Mouse (Mus musculus): ENCODE data around the gene Cd4. TPM values are rescaled to one million over a fixed set of nuclear protein-coding genes. Genes with fewer than 3 reads are reported as not detected.

Cd4 gene
- total and polyA plus RNA-seq, 2 experiments: 0.46 to 0.83 TPM

DNA sequence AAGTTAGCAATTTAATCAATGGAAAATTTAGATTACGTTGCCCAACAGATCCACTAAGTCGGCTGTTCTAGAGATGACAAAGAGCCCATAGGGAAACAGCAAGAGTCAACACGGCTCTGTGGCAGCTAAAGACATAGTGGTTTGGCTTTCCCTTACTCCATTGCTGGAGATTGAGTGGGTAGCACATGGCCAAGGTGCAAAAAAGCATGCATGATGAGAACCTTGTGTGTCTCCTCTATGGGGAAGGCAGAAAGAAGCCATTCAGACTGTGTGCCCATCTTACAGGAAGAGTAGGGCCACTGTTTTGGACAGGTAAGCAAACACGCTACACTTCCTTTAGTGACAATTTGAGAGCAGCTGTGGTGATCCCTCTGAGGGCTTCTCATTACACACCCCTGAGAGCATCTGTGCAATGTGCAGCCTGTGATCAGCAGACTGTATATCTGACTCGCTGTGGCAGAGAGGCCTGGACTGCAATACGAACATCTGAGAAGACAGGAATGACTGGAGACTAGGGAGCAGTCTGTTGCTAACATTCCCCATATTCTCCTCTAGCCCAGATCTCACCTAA lies 619 bp upstream of the Cd4 start:
- H3K27me3 ChIP-seq (ENCODE audit: control insufficient read depth, insufficient read depth, low read length): no peaks in the 10 kb centered on the region
- WGBS: 91% methylated on average over 6 of the region's 6 CpGs
- TF ChIP-seq CTCF (IDR thresholded peaks at IDR 0.05; ENCODE audit: low read depth, low read length) (no peak), POLR2A (IDR thresholded peaks at IDR 0.05; ENCODE audit: extremely low read depth, insufficient read depth, low read length) (no peak)
- no peaks in the 10 kb centered on the region for H3K36me3 ChIP-seq (ENCODE audit: control insufficient read depth, insufficient read depth, low read length)
- no peak for DNase-seq (ENCODE audit: extremely low read depth, low read depth, low spot score)
- H3K4me3 ChIP-seq (ENCODE audit: insufficient read depth, low read depth, low read length): no peak overlapping the region
- no peaks in the 10 kb centered on the region for H3K79me2 ChIP-seq (ENCODE audit: control insufficient read depth, insufficient read depth, low read length)
- H3K4me1 ChIP-seq (ENCODE audit: control insufficient read depth, insufficient read depth, low read length): peaks cover 3% of the 10 kb centered on the region
- H3K9ac ChIP-seq (ENCODE audit: low read depth, low read length): no peak overlapping the region
- H3K27ac ChIP-seq (replicated peaks; ENCODE audit: insufficient read depth, low read depth, low read length): no peak overlapping the region

DNA sequence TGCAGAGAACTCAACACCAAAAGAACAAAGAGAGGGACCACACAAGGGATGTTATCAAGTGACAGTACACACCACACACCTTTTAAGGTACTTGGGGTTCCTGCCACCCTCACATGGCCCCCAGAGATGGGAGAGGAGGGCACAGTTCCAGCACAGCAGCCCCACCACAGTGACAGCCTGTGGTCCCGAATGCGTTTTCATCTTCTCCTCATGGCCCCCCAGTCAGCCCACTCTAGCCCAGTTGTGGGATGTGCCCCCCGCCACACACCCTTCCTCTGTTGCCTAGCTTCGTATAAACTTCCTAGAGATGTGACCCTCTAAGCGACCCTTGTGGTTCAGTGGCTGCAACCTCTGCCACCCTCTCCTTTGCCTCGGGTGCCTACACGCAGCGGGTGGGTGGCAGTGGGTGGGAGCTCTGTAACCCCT lies 2.1 kb downstream of the Cd4 start:
- Histone ChIP-seq H3K4me3 (ENCODE audit: insufficient read depth, low read depth, low read length) (no peak overlapping the region), H3K36me3 (ENCODE audit: control insufficient read depth, insufficient read depth, low read length) (no peaks in the 10 kb centered on the region), H3K27me3 (ENCODE audit: control insufficient read depth, insufficient read depth, low read length) (no peaks in the 10 kb centered on the region), H3K9ac (ENCODE audit: low read depth, low read length) (no peak overlapping the region), H3K79me2 (ENCODE audit: control insufficient read depth, insufficient read depth, low read length) (no peaks in the 10 kb centered on the region), H3K4me1 (ENCODE audit: control insufficient read depth, insufficient read depth, low read length) (peaks cover 9% of the 10 kb centered on the region), H3K27ac (replicated peaks; ENCODE audit: insufficient read depth, low read depth, low read length) (no peak overlapping the region)
- WGBS: 93% methylated on average over 8 of the region's 8 CpGs
- no peak for DNase-seq (ENCODE audit: extremely low read depth, low read depth, low spot score)
- no peak for TF ChIP-seq POLR2A (IDR thresholded peaks at IDR 0.05; ENCODE audit: extremely low read depth, insufficient read depth, low read length)

DNA sequence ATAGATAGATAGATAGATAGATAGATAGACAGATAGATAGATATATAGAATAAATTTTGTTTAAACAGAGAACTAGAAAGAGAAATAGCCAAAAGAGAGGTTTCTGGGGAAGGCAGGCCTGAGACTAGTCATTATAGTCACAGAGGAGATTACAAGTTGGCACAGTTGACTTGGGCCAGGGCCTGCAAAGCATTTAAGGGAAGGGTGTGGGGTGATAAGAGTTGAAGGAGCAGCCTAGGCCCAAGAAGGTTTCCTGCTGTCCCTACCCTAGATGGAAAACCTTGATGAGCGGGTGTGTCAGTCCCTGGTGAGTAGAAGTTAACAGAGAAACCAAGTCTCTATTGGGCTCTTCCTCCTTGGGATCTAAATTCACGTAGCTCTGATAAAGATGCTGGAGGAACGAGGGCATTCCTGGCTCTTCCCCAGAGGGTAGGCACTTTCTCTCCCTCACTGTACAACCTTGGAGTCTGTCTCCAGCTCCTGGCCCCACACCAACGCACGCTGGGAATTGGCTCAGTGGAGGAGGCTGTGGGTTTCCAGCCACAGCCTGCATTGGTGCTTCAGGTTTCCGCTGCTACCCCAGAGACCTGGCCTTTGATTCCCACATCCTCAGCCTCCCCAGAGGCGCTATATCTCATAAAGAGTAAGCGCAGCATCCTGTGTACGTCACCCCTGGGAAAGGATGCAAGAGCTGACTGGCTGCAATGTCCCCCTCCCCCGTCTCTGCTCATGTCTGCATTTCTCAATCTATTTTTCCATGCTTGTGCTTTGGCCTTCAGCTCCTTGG lies 3.1 kb downstream of the Cd4 start:
- WGBS: 78% methylated on average over 10 of the region's 10 CpGs
- Histone ChIP-seq H3K4me1 (ENCODE audit: control insufficient read depth, insufficient read depth, low read length) (peaks cover 10% of the 10 kb centered on the region), H3K27ac (replicated peaks; ENCODE audit: insufficient read depth, low read depth, low read length) (no peak overlapping the region), H3K27me3 (ENCODE audit: control insufficient read depth, insufficient read depth, low read length) (no peaks in the 10 kb centered on the region), H3K9ac (ENCODE audit: low read depth, low read length) (no peak overlapping the region), H3K79me2 (ENCODE audit: control insufficient read depth, insufficient read depth, low read length) (no peaks in the 10 kb centered on the region), H3K4me3 (ENCODE audit: insufficient read depth, low read depth, low read length) (no peak overlapping the region), H3K36me3 (ENCODE audit: control insufficient read depth, insufficient read depth, low read length) (no peaks in the 10 kb centered on the region)
- DNase-seq (ENCODE audit: extremely low read depth, low read depth, low spot score): no peak
- TF ChIP-seq POLR2A (IDR thresholded peaks at IDR 0.05; ENCODE audit: extremely low read depth, insufficient read depth, low read length): no peak
- TF ChIP-seq CTCF (IDR thresholded peaks at IDR 0.05; ENCODE audit: low read depth, low read length): no peak

DNA sequence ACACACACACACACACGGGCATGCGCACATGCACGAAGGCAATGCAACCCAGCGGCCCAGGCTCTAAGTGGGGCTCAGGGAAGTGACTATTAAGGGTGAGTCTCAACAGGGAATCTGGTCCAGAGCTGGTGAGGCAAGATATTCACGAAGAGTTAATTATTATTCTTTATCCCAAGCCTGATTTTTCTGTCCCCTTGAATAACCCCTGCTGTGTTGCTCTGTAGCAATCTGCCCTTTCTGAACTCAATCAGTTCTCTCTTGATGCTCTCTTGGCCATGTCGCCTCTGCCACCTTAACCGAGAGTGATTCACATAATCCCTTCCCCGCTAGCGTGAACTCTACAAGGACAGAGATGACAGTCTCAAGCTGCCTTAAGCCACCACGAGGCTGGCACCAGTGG lies 4.7 kb downstream of the Cd4 start:
- Histone ChIP-seq H3K27me3 (ENCODE audit: control insufficient read depth, insufficient read depth, low read length) (no peaks in the 10 kb centered on the region), H3K79me2 (ENCODE audit: control insufficient read depth, insufficient read depth, low read length) (no peaks in the 10 kb centered on the region), H3K27ac (replicated peaks; ENCODE audit: insufficient read depth, low read depth, low read length) (peak overlapping the region; percentile 79), H3K9ac (ENCODE audit: low read depth, low read length) (no peak overlapping the region), H3K4me3 (ENCODE audit: insufficient read depth, low read depth, low read length) (no peak overlapping the region), H3K4me1 (ENCODE audit: control insufficient read depth, insufficient read depth, low read length) (peaks cover 10% of the 10 kb centered on the region), H3K36me3 (ENCODE audit: control insufficient read depth, insufficient read depth, low read length) (no peaks in the 10 kb centered on the region)
- WGBS: 40% methylated on average over 10 of the region's 10 CpGs
- no peak for TF ChIP-seq POLR2A (IDR thresholded peaks at IDR 0.05; ENCODE audit: extremely low read depth, insufficient read depth, low read length)
- no peak for TF ChIP-seq CTCF (IDR thresholded peaks at IDR 0.05; ENCODE audit: low read depth, low read length)
- peak; percentile 95 for DNase-seq (ENCODE audit: extremely low read depth, low read depth, low spot score)

DNA sequence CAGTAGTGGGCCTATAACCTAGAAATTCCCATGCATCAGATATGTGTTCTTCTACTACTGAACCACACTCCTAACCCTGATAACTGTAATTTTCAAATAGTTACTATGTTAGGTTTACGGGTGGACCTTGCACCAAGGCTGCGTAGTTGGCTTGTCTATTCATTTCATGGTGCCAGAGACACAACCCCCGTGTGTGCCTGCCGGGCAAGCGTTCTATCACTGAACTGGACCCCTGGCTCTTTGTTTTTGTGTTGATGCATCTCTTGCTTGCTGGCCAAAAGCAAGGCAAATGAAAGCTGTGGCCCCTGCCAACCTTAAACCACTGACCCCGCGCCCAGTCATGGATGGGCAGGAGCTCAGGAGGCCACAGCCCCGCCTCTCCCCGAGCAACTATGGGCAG lies 6.2 kb downstream of the Cd4 start:
- 48% methylated on average over 9 of the region's 9 CpGs for WGBS
- H3K4me3 ChIP-seq (ENCODE audit: insufficient read depth, low read depth, low read length): peak overlapping the region; percentile 12; the same call in 1 of the 2 replicates
- DNase-seq (ENCODE audit: extremely low read depth, low read depth, low spot score): peak; percentile 95
- H3K79me2 ChIP-seq (ENCODE audit: control insufficient read depth, insufficient read depth, low read length): no peaks in the 10 kb centered on the region
- H3K9ac ChIP-seq (ENCODE audit: low read depth, low read length): peak overlapping the region; percentile 40
- TF ChIP-seq POLR2A (IDR thresholded peaks at IDR 0.05; ENCODE audit: extremely low read depth, insufficient read depth, low read length) (no peak), CTCF (IDR thresholded peaks at IDR 0.05; ENCODE audit: low read depth, low read length) (no peak)
- no peaks in the 10 kb centered on the region for H3K27me3 ChIP-seq (ENCODE audit: control insufficient read depth, insufficient read depth, low read length)
- H3K27ac ChIP-seq (replicated peaks; ENCODE audit: insufficient read depth, low read depth, low read length): peak overlapping the region; percentile 83
- H3K4me1 ChIP-seq (ENCODE audit: control insufficient read depth, insufficient read depth, low read length): peaks cover 10% of the 10 kb centered on the region
- no peaks in the 10 kb centered on the region for H3K36me3 ChIP-seq (ENCODE audit: control insufficient read depth, insufficient read depth, low read length)

DNA sequence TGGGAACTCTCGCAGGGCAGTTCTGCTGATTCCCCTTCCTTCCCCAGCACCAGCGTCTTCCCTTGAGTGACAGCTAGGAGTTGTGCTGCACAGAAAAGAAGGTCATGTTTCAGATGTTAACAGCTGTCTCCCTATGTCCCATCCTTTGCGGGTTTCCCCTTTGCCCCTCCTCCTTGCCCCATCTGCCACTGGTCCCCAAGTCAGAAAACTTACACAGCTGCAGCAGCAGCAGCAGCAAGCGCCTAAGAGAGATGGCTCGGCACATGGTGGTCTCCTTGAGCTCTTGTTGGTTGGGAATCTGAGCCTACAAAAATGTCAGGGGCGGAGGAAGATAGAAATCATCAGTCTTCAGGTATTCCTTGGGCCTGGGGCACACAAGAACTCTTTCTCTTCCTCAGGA lies 8.6 kb downstream of the Cd4 start:
- Histone ChIP-seq H3K27me3 (ENCODE audit: control insufficient read depth, insufficient read depth, low read length) (no peaks in the 10 kb centered on the region), H3K36me3 (ENCODE audit: control insufficient read depth, insufficient read depth, low read length) (no peaks in the 10 kb centered on the region), H3K4me1 (ENCODE audit: control insufficient read depth, insufficient read depth, low read length) (peaks cover 10% of the 10 kb centered on the region), H3K4me3 (ENCODE audit: insufficient read depth, low read depth, low read length) (no peak overlapping the region), H3K27ac (replicated peaks; ENCODE audit: insufficient read depth, low read depth, low read length) (no peak overlapping the region), H3K9ac (ENCODE audit: low read depth, low read length) (no peak overlapping the region), H3K79me2 (ENCODE audit: control insufficient read depth, insufficient read depth, low read length) (no peaks in the 10 kb centered on the region)
- WGBS: 63% methylated on average over 6 of the region's 6 CpGs
- no peak for TF ChIP-seq CTCF (IDR thresholded peaks at IDR 0.05; ENCODE audit: low read depth, low read length)
- TF ChIP-seq POLR2A (IDR thresholded peaks at IDR 0.05; ENCODE audit: extremely low read depth, insufficient read depth, low read length): no peak
- no peak for DNase-seq (ENCODE audit: extremely low read depth, low read depth, low spot score)
